Mouse (Mus musculus) left cerebral cortex, postnatal 36 days (tissue): ENCODE measurements around the gene Tmem87a. TPM values are rescaled to one million over a fixed set of nuclear protein-coding genes. Genes with fewer than 3 reads are reported as not detected.

Experiments
- DNase-seq, 2 experiments: peaks; one replicate each; pipeline ENCODE4 v3.0.0; 2021 to 2022; ENCODE audit warnings: low spot score in 2 of 2, mixed read lengths in 1 of 2
- intact Hi-C: fragments of 180-260 bp; cut with DNase I; formaldehyde crosslinking; loops from one replicate; pipeline ENCODE4 v1.15.1; 2025
- total RNA-seq, 2 experiments: library from RNA; stranded (reverse); gene quantifications; 2 replicates each; pipeline ENCODE4 v1.2.3; 2021

The Tmem87a gene
- 10 to 100 TPM; 35.1 to 40.0 TPM for total RNA-seq

GRCm38 (mm10) chr2:120403986-120404822 is at the start of gene Tmem87a:
Gene Tmem87a, minus strand, starts transcription at chr2:120404113.
- peak; percentile 97 to 98 for DNase-seq
- intact Hi-C loops: loop anchor here (10.0 kb wide), 1 partner anchor 1621 kb away; the partner anchor contains the start of gene Eif3j1

DNA sequence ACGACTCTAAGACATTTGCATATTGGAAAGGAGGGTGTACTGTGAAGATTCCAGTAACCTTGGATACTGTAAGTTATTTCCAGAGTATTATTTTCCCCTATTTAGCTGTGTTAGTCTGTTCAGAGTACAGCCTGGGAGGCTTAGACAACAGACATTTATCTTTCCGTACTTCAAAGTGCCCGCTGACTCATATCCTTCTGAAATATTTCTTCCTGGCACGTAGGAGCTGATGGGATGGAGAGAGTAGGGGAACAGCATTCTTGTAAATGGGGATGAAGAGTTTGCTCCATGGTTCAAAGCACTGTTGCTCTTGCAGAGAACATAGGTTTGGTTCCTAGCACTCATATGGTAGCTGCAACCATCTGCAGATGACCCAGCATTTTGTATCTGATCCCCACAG is 48.7 kb upstream of the Tmem87a start:
- DNase-seq: no peak

GRCm38 (mm10) chr2:120450724-120451123 is 46.8 kb upstream of the Tmem87a start:
- no peak for DNase-seq
- intact Hi-C loops: no loop called here

More for the DNA sequence above, 48.7 kb upstream of the Tmem87a start:
- intact Hi-C loops: no loop called here

GRCm38 (mm10) chr2:120447306-120447705 is 43.4 kb upstream of the Tmem87a start:
- no peak for DNase-seq
- intact Hi-C loops: no loop called here

DNA sequence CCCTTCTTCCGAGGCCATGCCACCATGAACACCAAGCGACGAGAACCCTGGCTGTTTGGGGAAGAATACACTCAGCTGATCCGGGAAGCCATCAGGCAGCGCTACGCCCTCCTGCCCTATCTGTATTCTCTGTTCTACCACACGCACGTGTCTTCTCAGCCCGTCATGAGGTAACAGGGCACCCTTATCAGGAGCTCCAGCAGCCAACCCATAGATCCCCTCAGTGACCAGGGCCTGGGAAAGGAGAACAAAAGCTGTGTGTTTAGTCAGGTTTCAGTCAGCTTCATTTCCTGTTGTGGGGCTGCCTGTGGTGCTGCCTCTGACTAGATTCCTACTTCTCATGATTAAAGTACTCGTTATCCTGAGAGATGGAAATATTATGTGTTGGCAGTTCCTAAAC is 42.5 kb upstream of the Tmem87a start:
- intact Hi-C loops: no loop called here
- no peak for DNase-seq

DNA sequence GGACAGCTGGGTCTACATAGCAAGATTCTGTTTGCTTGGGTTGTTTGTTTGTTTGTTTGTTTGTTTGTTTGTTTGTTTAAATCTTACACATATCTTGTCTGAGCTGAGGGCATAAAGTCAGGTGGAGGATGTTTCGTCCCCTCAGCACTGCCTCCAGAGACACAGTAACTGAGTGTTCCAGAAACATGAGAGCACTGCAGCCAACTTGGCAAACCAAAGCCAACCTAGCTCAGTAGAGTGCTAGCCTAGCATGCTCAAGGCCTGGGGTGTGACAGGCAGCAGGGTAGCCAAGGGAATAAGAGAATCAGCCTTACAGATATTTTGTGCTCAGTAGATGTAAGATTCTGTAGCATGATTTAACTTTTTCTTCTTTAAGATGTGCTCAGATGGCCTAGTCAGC is 40.6 kb upstream of the Tmem87a start:
- no peak for DNase-seq

GRCm38 (mm10) chr2:120424386-120424785 is 20.5 kb upstream of the Tmem87a start:
- no peak for DNase-seq
- intact Hi-C loops: no loop called here

More for the DNA sequence above, 40.6 kb upstream of the Tmem87a start:
- intact Hi-C loops: no loop called here

GRCm38 (mm10) chr2:120414738-120415414 is 11.0 kb upstream of the Tmem87a start:
- peak; percentile 12 to 33 for DNase-seq
- intact Hi-C loops: no loop called here

DNA sequence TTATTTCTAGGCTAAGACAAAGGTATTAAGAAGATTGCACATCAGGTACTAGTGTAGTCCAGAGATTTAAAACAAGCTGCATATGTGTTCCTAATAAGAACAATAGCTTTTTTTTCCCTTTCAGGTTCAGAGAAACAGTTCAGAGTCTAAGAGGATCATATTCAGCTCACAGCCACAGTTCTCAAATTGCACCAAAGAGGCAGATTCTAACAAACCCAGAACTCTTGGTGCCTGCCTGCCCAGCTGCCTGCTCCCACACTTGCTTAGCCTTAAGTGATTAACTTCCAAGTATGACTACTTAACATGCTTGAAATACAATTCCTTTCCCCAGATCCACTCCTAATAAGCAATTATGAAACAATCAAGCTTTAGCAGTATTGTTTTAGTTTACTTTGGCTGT is 10.2 kb upstream of the Tmem87a start:
- DNase-seq: no peak
- intact Hi-C loops: no loop called here

DNA sequence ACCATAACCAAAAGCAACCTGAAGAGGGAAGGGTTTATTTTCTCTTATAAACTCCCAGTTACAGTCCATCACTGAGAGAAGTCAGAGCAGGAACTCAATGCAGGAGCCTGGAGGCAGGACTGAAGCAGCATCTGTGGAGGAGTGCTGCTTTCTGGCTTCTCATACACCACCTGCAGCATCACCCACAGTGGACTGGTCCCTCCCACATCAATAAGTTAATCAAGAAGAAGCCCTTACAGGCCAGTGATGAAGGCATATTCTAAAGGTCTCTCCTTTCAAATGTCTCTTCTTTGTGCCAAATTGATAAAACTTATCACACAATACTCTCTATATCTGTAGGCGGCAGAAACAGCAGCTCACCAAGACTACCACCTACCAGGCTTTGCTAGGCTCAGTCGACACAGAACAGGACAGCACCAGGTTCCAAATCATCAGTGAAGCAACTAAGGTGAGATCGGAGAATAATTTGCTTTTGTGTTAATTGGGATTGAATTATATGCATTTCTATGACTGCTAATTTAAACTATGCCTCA is 7.2 kb upstream of the Tmem87a start:
- no peak for DNase-seq
- intact Hi-C loops: no loop called here

DNA sequence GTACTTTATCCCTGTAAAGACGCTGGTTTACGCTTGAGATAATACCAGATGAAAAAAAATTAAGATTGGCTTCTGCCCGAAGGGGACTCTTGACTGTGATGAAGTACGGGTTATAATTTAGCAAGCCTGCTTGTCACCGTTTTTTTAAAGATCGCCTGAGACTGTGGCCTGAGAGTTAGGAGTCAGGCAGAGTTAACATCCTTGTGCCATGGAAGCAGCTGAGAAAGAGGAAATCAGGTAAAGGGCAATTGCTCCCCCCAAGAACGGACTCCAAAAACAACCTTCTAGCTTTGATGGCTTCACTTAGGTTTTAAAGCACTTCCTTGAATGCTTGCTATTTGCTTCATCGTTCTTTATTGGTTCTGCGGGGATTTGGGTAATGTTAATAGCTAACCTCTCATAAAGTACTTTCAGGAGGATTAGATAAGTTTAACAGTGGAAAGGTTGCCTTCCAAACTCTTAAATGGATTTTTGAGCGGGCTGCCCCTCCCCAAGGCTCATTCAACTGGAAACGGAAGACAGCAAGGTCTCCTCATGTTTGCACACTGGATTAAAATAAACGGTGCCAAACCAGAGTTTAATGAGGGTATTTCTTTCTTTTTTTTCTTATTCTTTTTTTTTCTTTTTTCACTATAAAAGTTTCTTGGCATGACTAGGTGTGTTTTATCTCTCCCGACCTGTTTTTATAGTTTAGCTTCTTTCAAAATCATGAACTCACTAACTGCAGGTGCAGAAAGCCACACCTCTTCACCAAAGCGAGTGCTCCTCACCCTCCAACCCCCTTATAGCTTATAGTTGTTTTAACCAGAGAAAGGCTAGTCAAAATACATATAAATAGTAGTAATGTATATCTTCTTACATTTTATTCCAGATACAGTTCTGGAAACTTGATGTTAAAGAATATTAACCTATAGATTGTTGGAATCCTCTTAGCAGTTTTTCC is 1.2 kb upstream of the Tmem87a start:
- intact Hi-C loops: loop anchor here (10.0 kb wide), 1 partner anchor 1620 kb away; the partner anchor contains the start of gene Eif3j1
- DNase-seq: no peak

GRCm38 (mm10) chr2:120403653-120403985 is 294 bp downstream of the Tmem87a start, which contains the start of gene Ganc:
Gene Ganc, plus strand, starts transcription at chr2:120403896.
- intact Hi-C loops: loop anchor here (10.0 kb wide), 1 partner anchor 1621 kb away; the partner anchor contains the start of gene Eif3j1
- DNase-seq: no peak

- intact Hi-C loops: loop anchor here (10.0 kb wide), 1 partner anchor 1622 kb away; the partner anchor contains the start of gene Eif3j1
- DNase-seq: no peak
Measured at GRCm38 (mm10) chr2:120402813-120403212, 1.1 kb downstream of the Tmem87a start.

DNA sequence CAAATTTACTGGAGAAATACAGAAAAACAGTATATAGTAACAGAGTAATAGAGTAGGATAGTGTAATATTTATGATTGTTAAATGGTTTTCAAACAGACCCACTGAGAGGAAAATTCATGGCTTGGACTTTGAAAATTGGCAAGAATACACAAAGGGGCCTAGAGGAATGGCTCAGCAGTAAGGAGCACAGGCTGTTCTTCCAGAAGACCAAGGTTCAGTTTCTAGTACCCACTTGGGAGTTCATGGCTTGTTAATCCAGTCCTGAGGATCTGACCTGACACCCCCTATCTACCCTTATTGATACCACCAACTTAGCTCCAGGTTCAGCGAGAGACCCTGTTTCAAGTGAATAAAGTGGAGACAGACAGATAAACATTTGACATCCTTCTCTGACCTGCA is 6.0 kb downstream of the Tmem87a start:
- intact Hi-C loops: no loop called here
- DNase-seq: no peak

GRCm38 (mm10) chr2:120392406-120392805 is 11.5 kb downstream of the Tmem87a start:
- DNase-seq: no peak
- intact Hi-C loops: no loop called here

- intact Hi-C loops: no loop called here
- no peak for DNase-seq
Measured at GRCm38 (mm10) chr2:120390934-120391333, 13.0 kb downstream of the Tmem87a start.

DNA sequence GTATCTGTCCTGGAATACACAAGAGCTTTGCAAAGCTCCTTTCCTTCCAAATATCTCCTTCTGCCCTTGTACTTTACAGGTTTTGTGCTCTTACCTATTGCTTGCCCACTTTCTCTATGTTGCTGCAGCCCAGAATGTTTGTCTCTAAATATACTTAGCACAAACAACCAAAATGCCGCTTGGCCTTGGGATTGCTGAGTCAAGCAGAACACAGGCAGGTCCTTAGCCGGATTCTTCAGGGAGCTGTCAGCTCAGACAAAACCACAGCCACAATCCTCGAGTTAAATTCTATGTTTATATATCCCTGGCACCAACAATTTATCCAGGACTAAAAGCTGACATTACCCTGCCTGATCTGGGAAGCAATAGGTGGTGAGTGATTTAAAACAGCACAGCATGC is 14.5 kb downstream of the Tmem87a start:
- DNase-seq: no peak
- intact Hi-C loops: no loop called here

GRCm38 (mm10) chr2:120387291-120387690 is 16.6 kb downstream of the Tmem87a start:
- DNase-seq: no peak
- intact Hi-C loops: no loop called here

GRCm38 (mm10) chr2:120386264-120386663 is 17.6 kb downstream of the Tmem87a start:
- intact Hi-C loops: no loop called here
- no peak for DNase-seq
